Mouse (Mus musculus): ENCODE data around the gene Atp6v1e1. TPM values are rescaled to one million over a fixed set of nuclear protein-coding genes. Genes with fewer than 3 reads are reported as not detected.

The Atp6v1e1 gene
- 89.8 and 166 TPM in 2 replicates for polyA plus RNA-seq (2012; rRNA removed; ENCODE audit: low replicate concordance)

GRCm38 (mm10) chr6:120822307-120822928, at the start of gene Atp6v1e1:
Atp6v1e1 (minus strand) TSS chr6:120822793.

GRCm38 (mm10) chr6:120835474-120836374, 13.1 kb upstream of the Atp6v1e1 start, which contains the start of gene Bcl2l13:
Bcl2l13 (plus strand) TSS chr6:120836212.

GRCm38 (mm10) chr6:120773149-120773628, 49.4 kb downstream of the Atp6v1e1 start, which contains the start of gene Slc25a18:
Slc25a18 (plus strand) TSS chr6:120773578.

Other genes with a start within 250 kb of the Atp6v1e1 start
- gene Cecr2, start 156.4 kb downstream of the Atp6v1e1 start, polyA plus RNA-seq (2012; rRNA removed; ENCODE audit: low replicate concordance) = 0.15 and 0.55 TPM in 2 replicates
- not detected in 2 replicates for gene Slc25a18, start 49.2 kb downstream of the Atp6v1e1 start, polyA plus RNA-seq (2012; rRNA removed; ENCODE audit: low replicate concordance)
- gene Bcl2l13, start 13.4 kb upstream of the Atp6v1e1 start, polyA plus RNA-seq (2012; rRNA removed; ENCODE audit: low replicate concordance) = 4.1 and 14.1 TPM in 2 replicates
- 4.6 and 5.1 TPM in 2 replicates for gene Bid, start 94.1 kb upstream of the Atp6v1e1 start, polyA plus RNA-seq (2012; rRNA removed; ENCODE audit: low replicate concordance)